Mouse (Mus musculus) WW6 (cell line): Measurements from ENCODE around the gene As3mt.
"Not testable (repeated sequence)": the region's sequence is repeated elsewhere in the genome, so short reads cannot be mapped to it uniquely, and the experiment has no call there.

Experiments
- DNase-seq: peaks from one replicate; pipeline ENCODE4 v3.0.0-alpha.2; 2013; ENCODE audit warnings: low read depth, low spot score

Gene As3mt

DNA sequence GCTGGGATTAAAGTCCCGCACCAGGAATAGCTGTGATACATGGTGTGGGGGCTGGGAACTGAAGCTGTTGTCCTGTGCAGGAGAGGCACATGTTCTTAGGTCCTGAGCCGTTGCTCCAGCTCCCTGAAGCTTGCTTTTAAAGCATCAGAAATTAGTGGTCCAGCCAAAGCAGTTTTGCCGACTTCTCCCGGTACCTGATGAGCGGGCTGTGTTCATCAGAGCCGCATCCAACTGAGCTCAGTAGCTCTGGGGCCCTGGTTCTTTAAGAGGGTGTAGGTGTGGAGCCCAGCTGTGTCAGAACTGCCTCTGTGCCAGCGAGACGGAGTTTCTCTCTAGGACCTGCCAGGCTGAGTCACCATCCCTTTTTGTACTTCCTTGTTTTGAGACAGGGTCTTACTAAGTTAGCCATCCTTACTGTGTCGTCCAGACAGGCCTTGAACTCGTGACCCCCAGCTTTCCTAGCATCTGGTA is 8.2 kb upstream of the As3mt start:
- no peak for DNase-seq

DNA sequence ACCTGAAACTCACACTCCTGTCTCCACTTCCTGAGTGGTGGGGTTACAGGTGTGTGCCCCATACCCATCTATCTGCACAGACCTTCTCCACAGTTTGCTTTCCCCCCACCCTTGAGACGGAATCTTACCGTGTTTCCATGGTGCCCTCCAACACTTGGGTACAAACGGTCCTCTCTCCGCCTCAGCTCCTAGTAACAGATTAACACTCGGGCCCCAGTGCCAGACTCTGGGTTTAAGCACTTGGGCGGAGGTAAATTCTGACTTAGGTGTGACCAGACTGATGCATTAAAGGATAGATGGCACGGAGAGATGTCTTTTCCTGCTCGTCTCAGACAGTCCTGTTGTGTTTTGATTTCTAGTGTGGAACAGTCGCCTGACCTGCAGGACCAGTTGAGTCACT is 6.1 kb upstream of the As3mt start:
- no peak for DNase-seq

DNA sequence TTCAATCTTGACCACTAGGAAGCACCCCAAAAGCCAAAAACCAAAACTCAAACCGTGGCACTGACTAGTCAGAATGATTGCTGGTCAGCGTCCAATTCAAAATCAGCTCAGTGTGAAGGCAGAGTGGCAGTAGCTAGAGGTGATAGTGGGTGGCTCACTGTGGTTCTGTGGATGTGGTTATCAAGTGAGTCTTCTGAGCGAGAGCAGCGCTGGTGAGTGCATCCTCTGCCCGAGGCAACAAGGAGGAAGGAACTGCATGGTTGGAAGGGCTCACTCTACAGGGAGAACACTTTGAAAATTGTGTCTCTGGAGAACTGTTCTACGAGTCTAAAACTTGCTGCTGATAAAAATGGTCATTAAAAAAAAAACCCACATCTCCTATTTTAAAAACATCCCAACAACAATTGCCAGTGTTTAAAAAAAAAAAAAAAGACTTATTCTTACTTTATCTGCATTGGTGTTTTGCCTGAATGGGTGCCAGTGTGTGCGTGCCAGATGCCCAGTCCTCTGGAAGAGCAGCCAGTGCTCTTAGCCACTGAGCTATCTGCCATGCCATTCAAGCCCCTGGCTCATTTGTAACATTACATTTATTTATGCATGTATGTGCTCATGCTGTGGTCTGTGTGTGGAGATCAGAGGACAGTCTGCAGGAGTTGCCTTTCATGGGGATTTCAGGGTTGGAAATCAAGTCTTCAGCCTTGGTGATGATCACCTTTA is 1.3 kb upstream of the As3mt start:
- DNase-seq: no peak

DNA sequence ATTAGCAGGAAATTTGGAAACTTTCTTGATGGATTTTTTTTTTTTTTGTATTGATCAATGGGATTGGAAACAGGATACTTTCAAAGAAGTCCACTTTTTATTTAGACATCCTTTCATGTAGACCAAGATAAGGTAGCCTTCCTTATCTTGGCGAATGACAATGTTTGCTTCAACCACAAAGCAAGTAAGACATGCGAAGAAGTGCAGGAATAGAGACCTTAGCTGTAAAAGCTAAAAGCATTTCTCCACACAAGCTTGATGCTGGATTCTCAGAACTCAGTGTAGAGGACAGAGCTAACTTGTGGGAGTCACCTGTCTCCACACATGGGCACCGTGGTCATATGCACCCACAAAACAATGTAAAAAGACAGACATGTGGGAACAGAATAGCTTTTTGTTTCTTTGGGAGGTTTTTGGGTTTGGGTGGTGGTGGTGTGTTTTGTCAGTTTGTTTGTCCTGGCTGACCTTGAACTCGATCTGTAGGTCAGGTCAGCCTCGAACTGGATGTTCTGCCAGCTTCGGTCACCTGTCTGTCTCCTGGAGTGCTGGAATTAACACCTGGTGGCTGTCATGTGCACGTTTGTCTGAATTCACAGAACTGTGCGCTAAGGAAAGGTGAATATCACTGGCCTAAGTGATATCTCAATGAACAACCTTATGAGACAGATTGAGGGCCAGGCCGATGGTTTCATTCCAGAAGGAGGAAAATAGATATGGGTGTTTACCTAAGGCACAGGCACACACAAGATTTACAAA is 540 bp upstream of the As3mt start:
- DNase-seq: no peak

DNA sequence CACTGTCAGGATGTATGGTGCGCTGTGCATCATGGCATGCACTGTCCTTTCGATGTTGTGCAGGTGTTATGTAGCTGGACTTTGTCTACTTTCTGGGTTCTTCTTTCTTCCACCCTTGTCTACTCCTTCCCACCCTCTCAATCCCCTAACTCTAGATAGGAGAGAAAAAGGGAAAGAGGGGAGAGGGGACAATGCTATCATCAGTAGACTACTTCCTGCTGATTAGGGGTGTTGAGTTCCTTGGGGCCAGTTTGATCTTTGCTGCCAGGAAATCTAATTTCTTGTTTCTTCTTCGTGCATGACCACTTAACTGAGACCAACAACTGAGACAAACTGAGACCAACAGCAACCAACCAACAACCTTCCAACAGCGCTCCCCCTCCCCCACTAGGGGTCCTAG is 3.4 kb downstream of the As3mt start:
- no peak for DNase-seq

DNA sequence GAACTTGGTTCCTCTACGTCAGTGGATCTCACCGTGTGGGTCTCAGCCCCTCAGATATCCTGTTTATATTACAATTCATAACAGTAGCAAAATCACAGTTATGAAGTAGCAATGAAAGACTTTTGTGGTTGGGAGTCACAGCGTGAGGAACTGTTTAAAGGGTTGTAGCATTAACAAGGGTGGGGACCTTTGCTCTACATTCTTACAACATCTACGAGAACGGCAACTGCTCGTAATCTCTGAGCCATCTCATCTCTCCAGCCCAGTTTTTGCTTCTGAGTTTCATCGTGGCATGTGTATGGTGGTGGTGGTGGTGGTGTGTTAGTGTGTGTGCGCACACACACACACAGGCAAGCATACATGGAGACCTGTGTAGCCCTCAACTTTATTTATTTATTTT is 7.0 kb downstream of the As3mt start:
- DNase-seq: no peak

DNA sequence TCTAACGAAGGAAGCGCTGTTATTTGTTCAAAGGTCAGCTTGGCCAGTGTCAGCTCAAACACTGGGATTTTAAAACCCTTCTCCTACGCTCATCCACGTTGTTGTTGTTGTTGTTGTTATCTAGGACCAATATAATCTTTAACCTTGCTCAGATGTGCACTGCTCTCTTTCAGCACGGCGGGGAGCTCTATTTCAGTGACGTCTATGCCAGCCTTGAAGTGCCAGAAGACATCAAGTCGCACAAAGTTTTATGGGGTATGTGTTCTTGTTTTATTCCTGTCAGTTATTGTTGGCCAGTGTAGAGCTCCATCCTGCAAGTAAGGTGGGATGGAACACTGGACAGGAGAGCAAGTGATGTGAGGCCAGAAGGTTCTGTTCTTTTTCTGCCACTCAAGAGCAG is 7.8 kb downstream of the As3mt start:
- no peak for DNase-seq

DNA sequence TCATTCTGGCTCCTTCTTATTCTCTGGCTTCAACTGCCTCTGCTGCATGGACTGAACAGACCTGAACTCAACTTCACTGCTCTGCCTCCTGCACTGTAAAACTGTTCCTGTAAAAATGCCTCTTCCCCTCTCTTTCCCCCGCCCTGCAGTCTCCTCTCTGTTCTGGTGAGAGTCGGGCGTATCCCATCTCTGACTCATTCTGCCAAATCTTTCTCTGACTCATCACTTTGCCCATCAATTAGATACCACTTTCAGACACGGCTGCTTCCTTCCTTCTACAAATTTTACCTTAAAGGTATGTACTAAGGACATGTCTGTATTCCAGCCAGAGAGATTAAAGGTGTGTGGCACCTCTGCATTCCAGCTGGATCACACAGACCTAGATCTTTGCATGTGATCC is 10.9 kb downstream of the As3mt start:
- DNase-seq: no peak

DNA sequence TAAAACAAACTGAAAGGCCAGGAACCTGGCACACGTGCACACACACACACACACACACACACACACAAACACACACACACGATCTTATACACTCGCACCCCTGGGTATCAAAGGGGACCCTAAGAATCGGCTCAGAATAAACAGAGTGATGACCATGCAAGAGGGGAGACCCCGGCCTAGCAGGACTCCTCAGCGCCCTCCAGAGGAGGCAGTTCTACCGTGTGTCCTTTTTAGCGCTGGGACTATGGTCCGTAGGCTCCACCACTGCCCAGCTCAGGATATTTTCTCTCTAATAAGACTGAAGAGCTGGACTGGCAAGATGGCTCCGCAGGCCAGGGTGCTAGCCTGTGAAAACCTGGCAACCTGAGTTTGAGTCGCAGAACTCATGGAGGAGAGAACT is 17.2 kb downstream of the As3mt start:
- DNase-seq: no peak

DNA sequence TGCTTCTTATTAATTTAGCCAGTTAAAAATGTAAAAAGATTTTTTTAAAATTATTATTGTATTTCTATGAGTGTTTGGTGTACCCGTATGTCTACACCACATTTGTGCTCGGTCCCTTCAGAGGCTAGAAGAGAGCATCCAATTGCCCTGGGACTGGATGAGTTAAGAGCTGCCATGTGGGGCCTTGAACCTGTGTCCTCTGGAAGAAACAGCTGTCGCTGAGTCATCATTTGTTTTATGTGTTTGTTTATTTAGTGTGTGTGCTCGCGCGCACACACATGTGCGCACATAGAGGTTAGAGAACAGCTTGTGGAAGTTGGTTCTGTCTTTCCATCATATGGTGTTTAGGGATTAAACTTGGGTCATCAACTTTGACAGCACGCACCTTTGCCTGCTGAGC is 18.9 kb downstream of the As3mt start:
- no peak for DNase-seq

DNA sequence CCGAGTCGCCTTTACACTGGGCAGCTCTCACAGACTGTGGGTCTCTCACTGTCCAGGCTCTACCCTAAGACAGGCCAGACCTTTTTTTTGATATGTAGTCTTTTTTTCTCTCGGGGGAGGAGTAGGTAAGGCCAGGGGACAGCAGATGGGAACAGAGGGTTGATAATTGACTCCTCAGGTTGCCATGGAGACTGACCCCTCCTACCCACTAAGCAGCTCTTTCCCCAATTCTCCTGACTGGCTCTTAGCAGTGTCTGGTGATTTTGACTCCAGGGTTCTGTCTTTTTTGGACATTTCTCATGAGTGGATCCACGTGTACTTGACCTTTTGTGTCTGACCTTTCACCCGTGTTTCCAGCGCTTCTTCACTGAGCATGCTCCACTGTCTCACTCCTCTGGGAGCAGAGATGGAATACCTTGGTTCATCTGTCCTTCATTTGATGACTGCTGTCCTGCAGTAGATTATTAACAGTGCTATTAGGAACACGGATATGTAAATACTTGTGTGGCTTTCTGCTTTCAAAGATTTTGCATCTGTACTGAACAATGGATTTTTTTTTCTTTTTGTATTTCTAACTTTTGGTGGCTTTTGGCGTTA is 20.0 kb downstream of the As3mt start:
- DNase-seq: no peak

DNA sequence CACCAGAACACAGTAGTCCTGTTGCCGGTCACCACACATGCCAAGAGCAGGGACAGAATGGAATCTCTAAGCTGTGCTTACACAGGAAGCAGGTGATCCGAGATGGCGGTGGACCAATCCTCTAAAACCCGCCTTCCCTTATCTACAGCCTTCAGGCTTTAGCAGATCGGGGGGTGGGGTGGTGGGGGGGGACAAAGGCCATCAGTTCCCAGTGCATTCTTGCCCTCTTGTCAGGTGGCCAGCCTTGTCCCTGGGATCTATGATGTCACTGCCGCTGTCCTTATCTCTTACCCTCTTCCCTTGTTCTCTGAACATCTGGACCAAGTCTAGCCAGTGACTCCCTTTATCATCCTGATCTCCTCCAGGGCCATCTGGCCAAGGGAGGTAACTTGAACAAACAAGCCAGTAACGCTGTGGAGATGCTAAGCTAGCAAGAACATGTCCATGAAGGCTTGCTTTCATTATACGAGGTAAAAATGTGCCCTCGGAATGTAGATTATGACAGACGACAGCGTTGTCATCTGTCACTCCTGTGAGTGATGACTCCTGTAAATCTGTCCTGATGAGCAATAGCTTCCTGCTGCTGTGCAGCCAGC is 20.8 kb downstream of the As3mt start:
- DNase-seq: no peak

DNA sequence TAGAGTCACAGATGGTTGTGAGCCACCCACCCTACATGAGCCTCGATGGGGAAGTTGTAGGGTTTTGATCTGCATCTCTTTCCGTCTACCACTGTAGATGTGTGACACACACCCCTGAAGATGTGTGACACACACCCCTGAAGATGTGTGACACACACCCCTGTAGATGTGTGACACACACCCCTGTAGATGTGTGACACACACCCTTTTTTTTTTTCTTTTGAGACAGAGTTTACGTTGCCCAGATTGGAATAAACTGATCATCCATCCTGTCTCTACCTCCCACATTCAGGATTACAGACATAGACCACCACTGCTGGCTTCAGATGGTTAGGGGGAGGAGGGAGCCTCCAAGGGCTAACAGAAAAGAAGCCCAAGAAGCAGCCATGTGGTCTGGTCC is 21.7 kb downstream of the As3mt start:
- DNase-seq: no peak

DNA sequence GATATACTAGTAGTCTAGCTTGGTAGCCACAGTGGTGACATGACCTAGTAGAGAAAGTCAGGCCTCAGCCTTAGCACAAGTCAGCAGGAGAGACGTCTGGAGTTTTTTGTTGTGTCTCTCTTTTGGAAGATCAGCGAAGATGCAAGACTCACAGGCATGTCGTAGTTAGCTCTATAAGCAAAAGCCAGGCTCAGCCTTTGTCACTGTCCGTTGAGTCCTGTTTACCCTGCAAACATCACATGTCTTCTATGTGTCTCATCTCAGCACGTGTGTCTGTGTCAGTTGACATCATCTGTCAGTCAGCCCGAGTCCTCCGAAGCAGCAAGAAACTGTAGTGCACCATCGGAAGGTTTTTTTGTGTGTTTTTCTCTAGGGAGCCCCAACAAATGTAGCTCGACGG is 24.1 kb downstream of the As3mt start:
- no peak for DNase-seq

DNA sequence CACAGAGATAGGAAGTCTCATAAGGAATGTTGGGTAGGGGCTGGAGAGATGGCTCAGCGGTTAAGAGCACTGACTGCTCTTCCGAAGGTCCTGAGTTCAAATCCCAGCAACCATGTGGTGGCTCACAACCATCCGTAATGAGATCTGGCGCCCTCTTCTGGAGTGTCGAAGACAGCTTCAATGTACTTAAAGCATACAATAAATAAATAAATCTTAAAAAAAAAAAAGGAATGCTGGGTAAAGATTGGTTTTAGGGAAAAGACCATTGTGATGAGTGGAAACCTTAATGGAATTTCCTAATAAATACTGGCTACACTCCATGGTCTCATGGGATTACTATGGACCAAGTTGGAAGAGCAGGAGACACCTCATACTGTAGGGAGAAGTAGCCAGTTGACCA is 25.4 kb downstream of the As3mt start:
- not testable (repeated sequence) for DNase-seq

DNA sequence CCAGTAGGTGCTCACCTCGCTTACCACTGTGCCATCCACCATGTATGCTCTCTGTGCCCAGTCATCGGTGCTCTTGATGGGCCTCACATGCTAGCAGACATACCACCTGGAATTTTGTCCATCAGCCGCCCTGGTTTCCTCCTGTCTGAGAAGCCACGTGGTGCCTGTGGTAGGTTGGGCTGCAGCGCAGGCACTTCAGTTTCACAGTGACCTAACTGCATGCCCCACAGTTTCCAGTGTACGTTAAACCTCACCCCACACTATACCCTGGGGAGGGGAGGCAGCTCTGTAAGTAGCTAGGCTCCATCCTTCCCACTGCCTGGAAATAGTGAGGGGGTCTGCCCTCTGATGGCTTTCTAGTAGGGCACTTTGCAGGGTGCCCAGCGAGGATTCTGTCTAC is 26.4 kb downstream of the As3mt start:
- no peak for DNase-seq

DNA sequence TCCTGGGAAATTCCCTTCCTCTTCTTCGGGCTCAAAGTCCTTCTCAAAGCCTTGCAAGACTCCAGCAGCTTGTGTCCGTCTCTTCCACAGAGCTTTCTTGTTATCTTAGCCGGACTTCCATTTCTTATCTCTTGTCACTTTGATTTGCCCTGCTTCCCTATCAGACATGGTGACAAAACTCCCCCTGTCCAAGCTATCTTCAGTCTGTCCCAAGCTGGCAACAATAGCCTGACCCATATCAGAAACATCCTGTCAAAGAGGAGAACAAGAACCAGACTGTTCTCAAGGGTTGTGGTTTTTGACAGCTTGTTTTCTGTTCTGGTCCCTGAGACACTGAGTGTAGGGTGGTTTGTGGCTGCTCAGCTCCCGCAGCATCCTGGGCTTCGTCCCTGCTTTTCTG is 28.0 kb downstream of the As3mt start:
- no peak for DNase-seq

DNA sequence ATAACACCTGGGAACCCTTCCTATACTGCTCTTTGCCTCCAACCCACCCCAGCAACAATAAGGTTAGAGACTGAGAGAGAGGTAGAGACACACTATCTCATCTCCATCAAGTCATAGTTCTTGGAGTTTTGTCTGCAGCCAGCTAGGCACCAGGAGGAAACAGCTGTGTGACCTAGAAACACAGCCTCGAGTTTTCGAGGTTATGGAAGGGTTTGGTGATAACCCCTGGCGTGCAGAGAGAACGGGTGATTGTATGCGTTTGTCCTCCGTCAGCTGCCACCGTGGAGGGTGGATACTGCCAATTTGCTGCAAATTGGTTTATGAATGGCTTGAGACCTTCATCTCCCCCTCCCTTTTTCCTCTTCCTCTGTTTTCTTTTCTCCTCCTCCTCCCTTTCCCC is 29.8 kb downstream of the As3mt start:
- DNase-seq: no peak

DNA sequence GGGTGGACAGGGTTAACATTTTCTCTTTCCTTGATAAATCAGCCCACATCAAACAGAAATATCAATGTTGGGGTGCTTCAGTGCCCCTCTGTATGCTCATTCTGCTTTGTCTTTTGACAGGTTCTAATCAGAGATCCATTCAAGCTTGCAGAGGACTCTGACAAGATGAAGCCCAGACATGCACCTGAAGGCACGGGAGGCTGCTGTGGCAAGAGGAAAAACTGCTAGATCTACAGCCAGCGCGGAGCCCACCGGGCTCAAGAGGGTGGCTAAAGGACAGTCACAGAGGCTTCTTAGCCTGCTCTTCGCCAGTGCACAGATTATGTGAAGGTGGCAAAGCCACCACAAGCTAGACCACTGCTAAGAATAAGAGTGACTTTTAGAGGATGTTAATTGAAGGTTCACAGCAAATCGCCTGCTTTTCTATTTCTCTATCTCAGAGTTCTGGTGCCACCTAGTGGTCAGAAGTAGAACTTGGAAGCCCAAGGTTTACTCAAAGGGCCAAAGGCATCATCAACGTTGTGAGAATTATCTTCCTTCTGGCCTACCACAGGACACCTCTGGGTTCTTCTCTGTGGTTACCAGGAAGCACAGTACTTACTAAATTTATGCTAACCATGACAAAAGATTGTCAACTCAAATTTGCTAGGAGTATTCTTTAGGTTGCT is 33.2 kb downstream of the As3mt start:
- no peak for DNase-seq

DNA sequence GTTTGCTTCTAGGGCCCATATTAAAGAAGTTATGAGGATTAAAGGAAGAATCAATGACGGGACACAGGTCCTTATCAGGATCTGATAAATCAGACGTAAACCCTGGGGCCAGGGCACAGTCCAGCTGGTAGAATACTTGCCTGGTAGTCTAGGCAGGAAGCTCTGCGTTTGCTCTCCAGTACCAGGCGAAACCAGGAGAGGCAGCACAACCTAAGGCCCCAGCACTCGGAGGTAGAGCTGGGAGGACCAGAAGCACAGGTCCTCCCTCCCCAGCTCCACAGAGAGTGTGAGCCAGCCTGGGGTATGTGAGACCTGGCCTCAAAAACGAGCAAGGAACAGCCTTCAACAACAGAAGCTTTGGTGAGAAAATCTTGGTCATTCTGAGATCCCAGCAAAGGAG is 34.3 kb downstream of the As3mt start:
- no peak for DNase-seq

DNA sequence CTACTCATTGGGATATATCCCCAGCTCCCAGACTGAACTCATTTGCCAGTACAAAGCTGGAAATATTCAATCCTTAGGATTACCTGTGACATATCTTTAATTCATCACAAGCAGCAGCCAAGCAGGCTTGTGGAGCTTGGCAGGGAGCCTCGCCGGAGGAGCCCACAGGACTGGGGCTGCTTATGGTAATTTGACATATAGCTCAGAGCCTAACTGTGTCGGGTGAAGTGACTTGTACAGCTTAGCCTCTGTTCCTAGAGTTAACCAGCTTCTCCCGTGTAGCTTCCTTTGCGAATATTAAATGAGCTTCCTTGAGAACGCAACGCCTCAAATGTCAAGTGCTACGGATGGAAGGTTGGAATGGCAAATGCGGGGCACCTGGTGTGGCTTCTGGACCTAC is 37.4 kb downstream of the As3mt start:
- DNase-seq: no peak

DNA sequence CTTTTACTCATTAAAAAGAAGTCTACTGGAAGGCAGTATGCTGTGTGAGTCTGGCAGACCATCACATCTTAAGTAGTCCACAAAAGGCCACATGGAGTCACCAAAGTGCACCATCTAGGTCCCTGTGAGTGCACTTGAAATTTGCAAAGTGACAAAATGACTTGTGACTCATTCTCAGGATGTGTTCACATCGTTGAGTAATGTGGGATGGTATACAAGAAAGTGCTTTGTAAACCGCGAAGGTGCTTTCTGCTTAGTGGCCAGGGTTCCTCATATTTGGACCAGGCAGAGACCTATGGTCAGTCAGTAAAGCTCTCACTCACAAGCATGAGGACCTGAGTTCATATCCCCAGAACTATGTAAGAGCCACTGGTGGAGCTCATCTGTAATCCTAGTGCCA is 40.5 kb downstream of the As3mt start:
- DNase-seq: no peak
